Mouse (Mus musculus) spleen, postnatal 14 days (tissue): ENCODE measurements around the gene Tal1.

Source experiments
- DNase-seq, 2 experiments: peaks; one replicate each; pipeline ENCODE4 v3.0.0; 2021 to 2022; ENCODE audit warnings: low spot score in 2 of 2

Tal1 gene

DNA sequence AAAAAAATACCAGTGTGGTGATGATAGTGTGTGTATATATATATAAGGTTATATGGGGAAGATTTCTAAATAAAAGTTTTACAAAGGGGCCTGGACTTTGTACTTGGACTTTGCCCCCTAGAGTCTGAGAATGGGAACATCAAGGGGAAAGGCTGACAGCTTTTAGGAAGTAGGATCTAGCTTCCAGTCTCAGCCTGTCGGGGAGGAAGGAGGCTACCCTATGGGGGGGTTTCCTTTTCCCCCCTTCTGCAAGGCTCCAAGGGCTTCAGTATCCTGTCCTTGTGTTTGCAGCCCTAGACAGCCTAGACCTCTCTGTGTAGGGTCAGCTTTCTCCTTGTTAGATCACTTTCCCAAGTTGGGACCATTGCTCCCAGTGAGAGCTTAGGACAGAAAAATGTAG, 15.4 kb downstream of the Tal1 start:
- no peak for DNase-seq

- DNase-seq = no peak
These were observed 18.6 kb downstream of the Tal1 start for GRCm38 (mm10) chr4:115074789-115075188.

DNA sequence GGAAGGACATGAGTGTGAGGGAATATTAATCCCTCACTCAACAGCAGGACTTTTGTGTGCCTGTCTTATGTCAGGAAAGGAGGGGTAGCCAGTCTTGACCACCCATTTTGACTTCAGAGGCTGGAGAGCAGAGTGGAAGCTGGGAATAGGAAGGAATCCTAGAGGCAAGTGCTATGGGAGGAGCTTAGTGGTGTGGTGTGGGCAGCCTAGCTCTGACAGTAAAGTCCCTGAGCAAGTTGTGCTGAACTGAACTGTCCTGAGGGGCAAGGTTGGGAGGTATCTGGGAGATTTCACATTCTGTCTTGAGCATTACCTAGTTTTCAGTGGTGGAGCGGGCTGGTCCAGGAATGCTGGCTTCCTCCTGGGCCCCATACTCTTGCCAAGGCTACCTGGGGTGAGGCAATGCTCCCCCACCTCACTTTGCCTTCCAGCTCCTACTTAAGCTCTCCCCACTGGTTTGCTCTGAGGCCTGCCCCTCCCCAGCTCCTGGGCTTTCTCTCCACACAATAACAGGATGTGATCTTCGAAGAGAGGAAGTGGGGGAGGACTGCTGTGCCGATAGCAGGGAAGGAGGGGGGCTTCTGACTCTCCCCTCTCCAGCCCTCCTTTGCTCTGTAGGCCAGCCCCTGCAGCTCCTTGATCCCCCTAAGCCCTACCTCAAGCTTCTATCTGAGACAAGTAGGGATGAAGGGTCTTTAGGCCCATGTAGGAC, 19.1 kb downstream of the Tal1 start:
- no peak for DNase-seq

DNA sequence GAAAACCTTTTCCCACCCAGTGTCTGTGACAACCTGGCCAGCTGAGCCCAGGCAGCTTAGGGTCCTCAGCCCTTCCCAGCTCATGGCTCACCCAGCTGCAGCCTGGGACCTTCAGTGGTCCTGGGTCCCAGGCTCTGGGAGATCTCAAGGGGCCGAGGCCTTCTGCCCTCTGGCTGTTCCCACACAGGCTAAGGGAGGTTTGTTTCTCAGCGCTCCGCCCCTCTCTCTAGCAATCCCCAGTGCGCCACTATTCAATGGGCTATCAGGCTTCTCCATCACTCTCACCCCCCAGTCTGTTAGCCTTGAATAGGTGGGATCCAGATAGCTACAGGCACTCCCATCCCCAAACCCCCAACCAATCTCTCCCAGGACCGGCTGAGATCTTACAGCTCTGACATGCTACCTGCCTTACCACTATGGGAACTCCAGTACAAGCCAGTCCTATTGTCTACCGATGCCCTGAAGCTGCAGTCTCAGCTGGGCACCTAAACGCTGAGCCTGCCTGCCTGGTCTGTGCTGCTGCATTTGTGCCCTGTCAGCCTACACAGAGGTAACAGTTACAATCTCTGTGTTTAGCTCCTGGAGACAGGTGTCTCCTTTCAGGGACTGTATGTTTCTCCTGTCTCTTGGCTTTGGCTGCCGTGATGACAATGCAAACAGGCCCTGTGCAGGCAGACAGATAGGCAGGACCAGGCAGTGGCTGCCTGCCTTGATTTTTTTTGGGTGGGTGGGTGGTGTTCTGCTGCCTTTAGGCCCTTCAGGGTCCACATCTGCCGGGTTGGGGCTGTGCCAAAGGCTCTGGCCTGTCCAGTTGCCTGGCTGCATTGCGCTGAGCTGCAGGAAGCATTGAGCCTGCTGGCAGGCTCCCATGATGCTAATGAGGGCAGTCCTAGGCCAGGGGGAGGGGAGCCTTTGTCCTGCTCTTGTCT, 22.9 kb downstream of the Tal1 start:
- no peak for DNase-seq

DNA sequence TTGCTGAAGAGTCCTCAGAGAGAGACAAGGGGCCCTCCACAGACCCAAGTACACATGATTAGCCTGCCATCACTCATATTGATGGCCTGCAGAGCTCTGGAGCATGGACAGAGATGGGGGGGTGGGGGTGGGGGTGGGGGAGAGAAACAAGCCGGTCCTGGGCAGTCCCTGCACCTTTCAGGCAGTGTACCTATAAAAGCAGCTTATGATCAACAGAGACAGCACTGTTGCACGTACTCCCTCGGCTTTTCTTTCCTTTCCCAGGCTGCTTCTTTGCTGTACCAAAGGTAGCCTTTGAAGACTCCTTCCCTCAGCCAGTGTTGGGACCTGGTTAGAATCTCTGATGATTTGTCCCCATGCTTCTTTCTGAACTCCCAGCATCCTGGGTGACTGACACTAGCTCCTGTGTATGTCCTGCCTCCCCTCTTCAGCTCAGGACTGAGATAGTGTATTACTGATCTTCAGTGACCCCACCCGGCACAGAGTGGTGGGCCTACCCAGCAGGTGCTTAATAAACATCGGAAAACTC, 23.7 kb downstream of the Tal1 start:
- DNase-seq = no peak

DNA sequence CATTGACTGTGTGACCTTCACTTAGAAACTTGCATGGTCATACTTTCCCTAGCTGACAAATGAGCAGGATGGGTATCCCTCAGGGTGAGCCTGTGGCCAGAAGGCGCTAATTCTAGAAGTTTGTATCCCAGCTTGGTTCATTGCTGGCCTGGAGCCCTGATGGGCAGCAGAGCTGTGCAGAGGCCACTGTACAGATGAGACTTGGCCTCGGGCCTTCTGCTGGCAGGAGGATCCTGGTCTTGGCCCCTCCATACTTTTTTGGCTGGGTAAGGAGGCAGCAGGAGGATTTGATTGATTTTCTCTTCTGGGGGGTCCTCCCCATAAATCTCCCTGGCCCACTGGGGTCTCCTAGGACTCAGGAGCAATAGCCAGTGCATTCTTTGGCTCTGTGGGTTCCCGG, 26.8 kb downstream of the Tal1 start:
- DNase-seq = no peak

DNA sequence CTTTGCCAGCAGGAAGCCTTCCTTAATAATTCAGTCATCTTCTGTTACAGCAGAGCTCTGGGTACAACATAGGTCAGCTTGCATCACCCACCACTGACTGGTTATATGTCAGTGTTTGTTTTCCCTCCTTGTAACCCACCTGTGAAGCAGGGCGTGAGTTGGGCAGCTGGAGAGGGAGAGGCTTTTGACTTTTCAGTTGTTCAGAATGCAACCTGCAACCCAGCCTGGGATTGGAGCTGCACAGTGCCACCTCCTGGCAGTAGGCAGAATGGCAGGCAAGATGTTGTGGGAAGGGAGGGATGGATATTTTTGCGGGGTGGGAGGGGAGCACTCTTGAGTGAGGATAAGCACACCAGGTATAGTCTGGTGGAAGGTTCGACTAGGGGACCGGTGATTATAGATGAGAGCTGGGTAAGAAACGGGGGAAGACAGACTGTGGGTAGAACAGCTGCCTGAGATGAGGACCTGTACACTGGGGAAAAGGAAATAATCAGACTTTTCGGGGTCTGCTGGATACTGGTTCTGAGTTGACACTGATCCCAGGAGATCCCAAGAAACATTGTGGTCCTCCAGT, 29.4 kb downstream of the Tal1 start:
- peak; percentile 46 to 65 for DNase-seq

DNA sequence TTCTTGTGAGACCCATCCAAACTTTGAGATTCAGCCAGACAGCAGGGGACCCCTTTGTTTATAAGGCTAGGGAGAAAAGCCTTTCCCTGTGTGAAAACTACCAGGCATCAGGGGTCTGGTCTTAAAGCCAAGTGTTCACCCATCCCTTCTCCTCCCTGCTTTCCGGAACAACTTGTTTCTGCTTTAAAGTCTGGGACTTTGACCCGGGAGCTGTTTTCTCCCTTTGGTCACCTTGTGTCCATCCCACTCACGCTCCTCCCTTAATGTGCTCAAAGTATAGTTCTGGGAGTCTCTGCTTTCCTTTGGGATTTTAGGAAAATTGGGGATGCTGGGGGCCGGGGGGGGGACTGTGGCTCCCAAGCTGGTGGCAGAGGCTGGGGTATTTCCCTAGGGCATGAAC, 30.0 kb downstream of the Tal1 start:
- no peak for DNase-seq

GRCm38 (mm10) chr4:115086763-115087415, 30.7 kb downstream of the Tal1 start:
- no peak for DNase-seq

DNA sequence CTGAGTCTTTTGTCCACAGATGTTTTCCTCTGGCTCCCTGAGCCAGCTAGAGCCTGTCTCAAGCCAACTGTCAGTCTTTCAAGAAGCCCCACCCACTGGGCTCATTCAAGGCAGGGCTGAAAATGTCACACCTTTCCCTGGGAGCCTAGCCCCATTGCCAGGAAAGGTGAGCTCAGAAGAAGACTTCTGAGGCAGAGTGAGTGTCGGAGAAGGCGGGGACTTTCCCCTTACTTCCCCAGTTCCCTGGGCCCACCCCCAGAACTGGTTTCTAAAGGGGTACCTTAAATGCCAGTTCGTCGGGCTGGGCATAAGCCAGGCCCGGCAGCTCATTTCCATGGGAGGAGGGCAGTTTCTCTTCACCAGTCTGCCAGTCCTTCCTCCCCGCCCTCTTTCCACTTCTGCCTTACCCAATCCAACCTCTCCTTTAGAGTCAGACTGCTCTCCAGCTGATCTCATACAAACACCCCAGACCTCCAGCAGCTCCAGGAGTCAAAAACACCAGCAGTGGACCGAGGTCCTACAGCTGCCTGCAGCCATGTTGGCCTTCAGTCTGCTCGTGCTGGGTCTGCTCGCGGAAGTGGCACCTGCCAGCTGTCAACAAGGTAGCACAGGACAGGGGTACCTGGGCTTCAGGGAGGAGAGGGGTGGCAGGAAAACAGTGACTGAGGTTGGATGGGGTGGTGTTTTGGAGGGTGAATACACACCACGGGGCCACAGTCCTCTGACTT, 32.5 kb downstream of the Tal1 start, which contains the start of gene Pdzk1ip1:
TSS of gene Pdzk1ip1 (plus strand) at position 98 of the 728 bp plus-strand sequence.
- DNase-seq = peak in 1 of 2 experiments; percentile 25

DNA sequence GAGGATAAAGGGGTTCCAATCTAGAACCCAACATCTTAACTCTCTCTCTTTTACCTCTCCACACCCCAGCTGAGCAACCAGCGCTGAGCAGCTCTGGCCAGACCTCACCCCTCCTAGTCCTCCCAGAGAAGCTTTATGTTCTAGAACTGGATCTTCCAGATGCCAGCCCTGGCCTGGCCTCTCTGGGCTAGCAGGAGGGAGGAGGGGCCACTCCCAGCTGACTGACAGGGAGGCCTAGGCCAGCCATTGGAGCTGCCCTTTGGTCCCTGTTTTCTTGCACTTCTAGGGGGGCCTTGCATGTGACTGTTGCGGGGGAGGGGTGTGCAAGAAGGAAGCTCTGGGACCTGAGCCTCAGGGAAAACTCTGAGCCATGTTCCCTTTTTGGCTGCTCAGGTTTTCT, 34.4 kb downstream of the Tal1 start:
- DNase-seq = no peak

DNA sequence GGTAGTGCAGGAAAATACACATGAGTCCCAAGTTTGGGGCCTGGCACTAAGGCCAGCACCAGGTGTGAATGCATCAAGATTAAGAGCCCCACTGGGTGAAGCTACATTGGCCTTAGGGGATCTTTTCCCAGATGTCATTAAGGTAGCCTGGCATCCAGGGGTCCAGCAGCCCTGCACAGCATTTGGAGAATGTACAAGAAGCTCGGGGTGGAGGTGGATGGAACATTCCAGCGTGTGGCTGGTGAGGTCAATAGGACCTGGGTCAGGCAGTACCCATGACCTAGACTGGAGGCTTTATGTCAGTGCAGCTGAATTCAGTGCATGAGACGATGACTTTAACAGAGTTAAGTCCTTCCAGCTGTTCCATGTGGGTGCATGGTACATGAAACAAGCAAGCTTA, 35.6 kb downstream of the Tal1 start:
- no peak for DNase-seq

- DNase-seq = no peak
These were observed 37.2 kb downstream of the Tal1 start for GRCm38 (mm10) chr4:115093331-115093864.

GRCm38 (mm10) chr4:115094056-115094455, 37.8 kb downstream of the Tal1 start:
- DNase-seq = no peak

DNA sequence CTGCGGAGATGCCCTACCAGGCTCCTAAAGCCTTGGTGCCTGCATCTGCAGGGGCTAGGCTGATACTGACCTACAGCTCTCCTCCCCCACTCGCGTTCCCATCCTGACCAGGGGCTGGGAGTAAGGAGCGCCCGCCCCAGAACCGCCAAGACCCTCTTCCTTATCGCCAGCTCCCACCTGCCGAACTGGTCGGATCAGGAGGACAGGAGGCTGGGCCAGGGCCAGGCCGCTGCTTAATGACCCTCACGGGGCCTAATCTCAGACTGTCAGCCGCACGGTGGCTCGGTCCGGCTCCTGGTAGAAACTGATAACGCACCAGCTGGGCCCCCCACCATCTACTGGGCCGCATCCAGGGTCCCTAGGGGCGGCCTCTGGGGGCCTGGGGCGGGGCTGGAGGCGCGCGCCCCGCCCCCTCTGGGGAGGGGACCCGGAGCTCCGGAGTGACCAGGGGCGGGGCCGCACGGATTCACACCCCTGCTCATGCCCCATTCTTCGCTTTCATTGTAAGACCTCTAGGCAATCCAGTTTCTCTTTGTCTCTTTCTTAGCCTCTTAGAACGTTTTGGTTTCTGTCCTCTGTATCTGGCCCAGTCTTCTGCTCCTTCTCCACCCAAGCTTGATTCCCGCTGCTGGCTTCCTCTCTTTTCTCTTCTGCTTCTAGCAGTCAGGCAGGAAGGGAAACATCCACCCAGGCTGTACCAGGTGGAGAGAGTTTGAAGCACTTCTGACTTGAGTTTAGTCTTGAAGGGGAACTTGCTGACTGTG, 39.6 kb downstream of the Tal1 start:
- DNase-seq = peak; percentile 74

DNA sequence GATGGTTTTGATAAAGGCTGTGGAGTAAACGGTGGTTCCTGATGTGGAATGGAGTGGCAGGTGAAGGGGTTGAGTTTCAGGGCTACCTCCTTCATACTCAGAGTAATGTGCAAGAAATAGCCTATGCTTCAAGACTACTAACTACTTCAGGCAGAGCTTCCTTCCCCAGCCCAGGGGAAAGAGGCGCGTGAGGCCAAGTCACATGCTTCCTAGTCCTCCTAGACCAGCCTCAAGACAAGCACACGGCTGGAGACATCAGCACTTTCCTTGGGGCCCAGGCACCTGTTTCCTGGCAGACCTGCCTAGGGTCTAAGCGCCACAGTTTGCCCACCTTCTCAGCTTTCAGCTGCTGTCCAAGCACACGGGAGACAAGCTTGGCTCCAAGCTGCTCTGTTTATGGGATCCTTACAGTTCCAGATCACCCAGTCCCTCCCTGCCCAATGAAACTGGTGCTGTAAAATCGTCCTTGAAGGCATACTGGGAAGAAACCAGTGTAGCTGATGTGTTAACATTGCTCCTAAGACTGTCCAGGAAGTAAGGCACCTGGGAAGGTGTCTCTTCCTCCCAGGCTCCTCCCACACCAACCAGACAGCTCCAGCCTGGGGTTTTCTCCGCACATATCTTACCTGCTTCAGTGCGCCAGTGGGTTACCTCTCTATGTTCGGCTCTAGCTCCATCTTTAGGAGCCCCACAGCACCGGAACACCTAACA, 40.4 kb downstream of the Tal1 start:
- DNase-seq = no peak

- no peak for DNase-seq
These were observed 40.9 kb downstream of the Tal1 start for GRCm38 (mm10) chr4:115097146-115097496.

DNA sequence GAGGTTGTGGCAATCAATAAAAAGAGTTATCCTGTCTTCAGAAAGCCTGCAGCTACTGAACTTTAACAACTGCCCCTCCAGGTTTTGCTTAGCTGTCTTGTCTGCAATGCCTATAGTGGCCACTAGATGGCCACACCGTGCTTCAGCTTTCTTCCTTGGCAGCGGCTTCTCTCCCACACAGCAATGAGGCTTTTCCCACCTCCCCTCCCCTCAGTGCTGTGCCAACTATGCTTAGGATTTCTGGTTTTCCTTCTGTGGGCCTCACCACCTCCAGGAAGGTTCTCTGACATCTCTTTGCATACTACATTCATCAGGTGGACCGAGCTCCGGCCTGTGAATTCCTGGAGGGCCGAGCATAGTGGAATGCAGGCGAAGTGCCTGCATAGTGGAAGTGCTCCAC, 45.5 kb downstream of the Tal1 start:
- peak in 1 of 2 experiments; percentile 45 for DNase-seq

GRCm38 (mm10) chr4:115103510-115103909, 47.3 kb downstream of the Tal1 start:
- no peak for DNase-seq

- DNase-seq = no peak
These were observed 54.9 kb downstream of the Tal1 start for GRCm38 (mm10) chr4:115111167-115111566.
